Mouse (Mus musculus): Measurements from ENCODE around the gene Ppp3ca. TPM values are rescaled to one million over a fixed set of nuclear protein-coding genes. Genes with fewer than 3 reads are reported as not detected.
A peak's percentile ranks its signal among the peaks of the same experiment; 100 is the strongest.

The Ppp3ca gene
- polyA plus RNA-seq, 1 experiment from 2014 or later = 44.8 TPM

DNA sequence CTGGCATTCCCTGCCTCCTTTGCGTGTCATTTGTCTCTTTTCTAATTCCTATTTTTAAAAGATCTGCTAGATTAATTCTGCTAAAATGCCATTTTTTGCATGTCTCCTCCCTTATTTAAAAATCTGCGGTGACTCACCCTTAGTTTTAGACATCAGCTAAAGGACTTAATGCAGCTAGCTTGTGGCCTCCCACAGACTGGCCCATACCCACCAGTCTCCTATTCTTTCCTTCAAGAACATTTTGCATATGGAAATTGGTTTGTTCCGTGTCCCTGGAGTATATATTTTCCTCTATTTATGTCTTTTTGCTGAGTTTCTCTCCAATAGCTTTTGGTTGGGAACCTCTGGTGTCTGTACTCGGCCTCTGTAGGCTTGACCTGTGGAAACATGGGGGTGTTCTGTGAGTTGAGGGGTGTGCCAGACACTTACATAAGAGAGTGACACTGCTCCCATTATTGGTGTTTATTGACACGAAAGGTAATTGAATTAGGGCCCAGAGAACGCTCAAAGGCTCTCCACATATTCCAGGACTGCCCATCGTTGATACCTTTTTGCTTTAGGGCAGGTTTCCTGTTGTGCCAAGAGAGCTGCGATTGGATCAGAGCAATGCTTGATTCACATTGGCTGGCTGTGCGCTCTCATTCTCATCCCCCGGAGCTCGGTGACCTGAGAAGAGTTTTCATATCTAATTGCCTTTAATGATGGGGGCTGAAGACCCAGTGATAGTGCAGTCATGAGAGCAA, 163.2 kb downstream of the Ppp3ca start:
- Histone ChIP-seq H3K4me2 (ENCODE audit: low read depth, low read length) (peak overlapping the region; percentile 22; the same call in 1 of the 2 replicates), H3K4me1 (ENCODE audit: control insufficient read depth, insufficient read depth, low read length) (peaks cover 24% of the 10 kb centered on the region), H3K9me3 (replicated peaks; ENCODE audit: control insufficient read depth, low read length) (0 out of 2 replicates have a peak, but pooled peaks cover 2% of the 10 kb centered on the region), H3K9ac (ENCODE audit: low read length) (no peak overlapping the region), H3K36me3 (ENCODE audit: control insufficient read depth, insufficient read depth) (no peaks in the 10 kb centered on the region), H3K27ac (ENCODE audit: low read length) (no peak overlapping the region), H3K27me3 (ENCODE audit: control insufficient read depth, insufficient read depth, low read length) (no peaks in the 10 kb centered on the region), H3K4me3 (ENCODE audit: low read length) (no peak overlapping the region)
- WGBS = 64% methylated on average over 11 of the region's 11 CpGs
- ATAC-seq (replicated peaks; ENCODE audit: extremely low read depth, insufficient read depth, low FRiP score) = no peak

- Histone ChIP-seq H3K9ac (ENCODE audit: low read length) (no peak overlapping the region), H3K27me3 (ENCODE audit: control insufficient read depth, insufficient read depth, low read length) (no peaks in the 10 kb centered on the region), H3K4me1 (ENCODE audit: control insufficient read depth, insufficient read depth, low read length) (peaks cover 24% of the 10 kb centered on the region), H3K27ac (ENCODE audit: low read length) (no peak overlapping the region), H3K4me3 (ENCODE audit: low read length) (no peak overlapping the region), H3K4me2 (ENCODE audit: low read depth, low read length) (peak overlapping the region; percentile 22; the same call in 1 of the 2 replicates), H3K9me3 (replicated peaks; ENCODE audit: control insufficient read depth, low read length) (0 out of 2 replicates have a peak, but pooled peaks cover 2% of the 10 kb centered on the region), H3K36me3 (ENCODE audit: control insufficient read depth, insufficient read depth) (no peaks in the 10 kb centered on the region)
- WGBS = 16% methylated on average over 5 of the region's 5 CpGs
- ATAC-seq (replicated peaks; ENCODE audit: extremely low read depth, insufficient read depth, low FRiP score) = no peak
Observed at GRCm38 (mm10) chr3:136833893-136834292, 164.0 kb downstream of the Ppp3ca start.

DNA sequence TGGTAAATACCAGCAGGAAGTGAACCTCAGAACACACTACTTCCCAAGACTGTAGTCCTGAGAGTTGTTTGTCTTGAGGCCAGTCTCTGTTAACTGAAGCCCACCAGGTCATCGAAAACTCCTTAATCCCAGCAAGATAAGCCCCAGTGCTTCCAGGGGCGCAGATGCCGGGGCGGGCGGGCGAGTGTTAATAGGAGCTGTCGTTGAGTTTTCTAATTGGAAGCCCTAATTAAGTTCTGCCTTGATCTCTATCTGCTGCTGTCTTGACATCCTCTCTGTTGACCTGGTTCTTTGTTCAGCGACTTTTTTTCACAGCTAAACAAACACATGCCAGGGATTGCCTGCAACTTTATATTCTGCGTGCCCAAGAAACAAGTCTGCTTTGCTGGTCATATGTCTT, 165.9 kb downstream of the Ppp3ca start:
- Histone ChIP-seq H3K4me1 (ENCODE audit: control insufficient read depth, insufficient read depth, low read length) (peaks cover 26% of the 10 kb centered on the region), H3K9me3 (replicated peaks; ENCODE audit: control insufficient read depth, low read length) (0 out of 2 replicates have a peak, but pooled peaks cover 2% of the 10 kb centered on the region), H3K27ac (ENCODE audit: low read length) (no peak overlapping the region; the same call in 1 of the 2 replicates), H3K4me3 (ENCODE audit: low read length) (no peak overlapping the region), H3K36me3 (ENCODE audit: control insufficient read depth, insufficient read depth) (no peaks in the 10 kb centered on the region), H3K9ac (ENCODE audit: low read length) (no peak overlapping the region), H3K27me3 (ENCODE audit: control insufficient read depth, insufficient read depth, low read length) (no peaks in the 10 kb centered on the region), H3K4me2 (ENCODE audit: low read depth, low read length) (no peak overlapping the region; the same call in 1 of the 2 replicates)
- no peak for ATAC-seq (replicated peaks; ENCODE audit: extremely low read depth, insufficient read depth, low FRiP score)
- 35% methylated on average over 9 of the region's 9 CpGs for WGBS

- H3K9me3 ChIP-seq (replicated peaks; ENCODE audit: control insufficient read depth, low read length) = 0 out of 2 replicates have a peak, but pooled peaks cover 2% of the 10 kb centered on the region
- peaks cover 26% of the 10 kb centered on the region for H3K4me1 ChIP-seq (ENCODE audit: control insufficient read depth, insufficient read depth, low read length)
- no peaks in the 10 kb centered on the region for H3K27me3 ChIP-seq (ENCODE audit: control insufficient read depth, insufficient read depth, low read length)
- H3K9ac ChIP-seq (ENCODE audit: low read length) = no peak overlapping the region
- H3K27ac ChIP-seq (ENCODE audit: low read length) = peak overlapping the region; percentile 56
- ATAC-seq (replicated peaks; ENCODE audit: extremely low read depth, insufficient read depth, low FRiP score) = peak; percentile 51
- peak overlapping the region; percentile 25; the same call in 1 of the 2 replicates for H3K4me2 ChIP-seq (ENCODE audit: low read depth, low read length)
- no peaks in the 10 kb centered on the region for H3K36me3 ChIP-seq (ENCODE audit: control insufficient read depth, insufficient read depth)
- WGBS = 19% methylated on average over 17 of the region's 17 CpGs
- no peak overlapping the region for H3K4me3 ChIP-seq (ENCODE audit: low read length)
Observed at GRCm38 (mm10) chr3:136836319-136837193, 166.6 kb downstream of the Ppp3ca start.

DNA sequence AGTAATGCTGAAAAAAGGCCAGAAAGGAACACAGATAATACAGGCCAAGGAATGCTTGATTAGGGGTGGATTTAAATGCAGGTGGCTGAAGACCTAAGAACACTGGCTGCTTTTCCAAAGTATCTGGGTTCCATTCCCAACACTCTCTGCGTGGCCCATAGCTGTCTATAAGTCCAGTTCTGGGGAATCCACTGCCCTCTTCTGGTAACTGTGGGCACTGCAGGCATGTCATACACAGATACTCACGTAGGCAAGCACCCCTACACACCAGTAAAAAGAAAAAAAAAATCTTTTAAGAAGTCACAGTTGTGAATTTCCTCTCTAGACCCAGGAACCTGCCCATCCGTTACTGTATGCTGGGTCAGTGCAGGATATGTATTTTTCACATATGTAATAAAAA, 167.7 kb downstream of the Ppp3ca start:
- Histone ChIP-seq H3K27ac (ENCODE audit: low read length) (no peak overlapping the region), H3K36me3 (ENCODE audit: control insufficient read depth, insufficient read depth) (no peaks in the 10 kb centered on the region), H3K4me3 (ENCODE audit: low read length) (no peak overlapping the region), H3K9ac (ENCODE audit: low read length) (no peak overlapping the region), H3K27me3 (ENCODE audit: control insufficient read depth, insufficient read depth, low read length) (no peaks in the 10 kb centered on the region), H3K4me2 (ENCODE audit: low read depth, low read length) (no peak overlapping the region), H3K9me3 (replicated peaks; ENCODE audit: control insufficient read depth, low read length) (0 out of 2 replicates have a peak, but pooled peaks cover 2% of the 10 kb centered on the region), H3K4me1 (ENCODE audit: control insufficient read depth, insufficient read depth, low read length) (peaks cover 26% of the 10 kb centered on the region)
- ATAC-seq (replicated peaks; ENCODE audit: extremely low read depth, insufficient read depth, low FRiP score) = no peak
- 97% methylated on average over 3 of the region's 3 CpGs for WGBS

GRCm38 (mm10) chr3:136841282-136841681, 171.4 kb downstream of the Ppp3ca start:
- 90% methylated on average over 3 of the region's 3 CpGs for WGBS

GRCm38 (mm10) chr3:136842384-136842783, 172.5 kb downstream of the Ppp3ca start:
- H3K9me3 ChIP-seq (replicated peaks; ENCODE audit: control insufficient read depth, low read length) = 0 out of 2 replicates have a peak, but pooled peaks cover 2% of the 10 kb centered on the region
- 0 out of 2 replicates have a peak, but pooled peaks cover 2% of the 10 kb centered on the region for H3K4me1 ChIP-seq (ENCODE audit: control insufficient read depth, insufficient read depth, low read length)
- no peak overlapping the region for H3K4me3 ChIP-seq (ENCODE audit: low read length)
- H3K9ac ChIP-seq (ENCODE audit: low read length) = no peak overlapping the region
- H3K27me3 ChIP-seq (ENCODE audit: control insufficient read depth, insufficient read depth, low read length) = no peaks in the 10 kb centered on the region
- ATAC-seq (replicated peaks; ENCODE audit: extremely low read depth, insufficient read depth, low FRiP score) = no peak
- H3K27ac ChIP-seq (ENCODE audit: low read length) = no peak overlapping the region
- H3K36me3 ChIP-seq (ENCODE audit: control insufficient read depth, insufficient read depth) = no peaks in the 10 kb centered on the region
- H3K4me2 ChIP-seq (ENCODE audit: low read depth, low read length) = no peak overlapping the region
- 68% methylated on average over 1 of the region's 1 CpGs for WGBS

More at GRCm38 (mm10) chr3:136841282-136841681, 171.4 kb downstream of the Ppp3ca start:
- Histone ChIP-seq H3K36me3 (ENCODE audit: control insufficient read depth, insufficient read depth) (no peaks in the 10 kb centered on the region), H3K4me3 (ENCODE audit: low read length) (no peak overlapping the region), H3K9ac (ENCODE audit: low read length) (no peak overlapping the region), H3K27ac (ENCODE audit: low read length) (no peak overlapping the region), H3K4me1 (ENCODE audit: control insufficient read depth, insufficient read depth, low read length) (peaks cover 10% of the 10 kb centered on the region), H3K9me3 (replicated peaks; ENCODE audit: control insufficient read depth, low read length) (0 out of 2 replicates have a peak, but pooled peaks cover 2% of the 10 kb centered on the region), H3K4me2 (ENCODE audit: low read depth, low read length) (no peak overlapping the region), H3K27me3 (ENCODE audit: control insufficient read depth, insufficient read depth, low read length) (no peaks in the 10 kb centered on the region)
- no peak for ATAC-seq (replicated peaks; ENCODE audit: extremely low read depth, insufficient read depth, low FRiP score)

- 70% methylated on average over 7 of the region's 7 CpGs for WGBS
- no peak overlapping the region for H3K9ac ChIP-seq (ENCODE audit: low read length)
- ATAC-seq (replicated peaks; ENCODE audit: extremely low read depth, insufficient read depth, low FRiP score) = no peak
Observed at GRCm38 (mm10) chr3:136843811-136844491, 174.0 kb downstream of the Ppp3ca start.

More at GRCm38 (mm10) chr3:136843811-136844491, 174.0 kb downstream of the Ppp3ca start:
- no peaks in the 10 kb centered on the region for H3K36me3 ChIP-seq (ENCODE audit: control insufficient read depth, insufficient read depth)
- H3K4me2 ChIP-seq (ENCODE audit: low read depth, low read length) = no peak overlapping the region
- no peak overlapping the region for H3K4me3 ChIP-seq (ENCODE audit: low read length)
- H3K27ac ChIP-seq (ENCODE audit: low read length) = no peak overlapping the region
- no peaks in the 10 kb centered on the region for H3K27me3 ChIP-seq (ENCODE audit: control insufficient read depth, insufficient read depth, low read length)
- 0 out of 2 replicates have a peak, but pooled peaks cover 2% of the 10 kb centered on the region for H3K4me1 ChIP-seq (ENCODE audit: control insufficient read depth, insufficient read depth, low read length)
- H3K9me3 ChIP-seq (replicated peaks; ENCODE audit: control insufficient read depth, low read length) = no peaks in the 10 kb centered on the region
